Mouse (Mus musculus) hindbrain, embryonic 11.5 days (tissue): ENCODE data around the gene Zfp987. TPM values are rescaled to one million over a fixed set of nuclear protein-coding genes. Genes with fewer than 3 reads are reported as not detected.
A peak's percentile ranks its signal among the peaks of the same experiment; 100 is the strongest.
"Not testable (repeated sequence)": the region's sequence is repeated elsewhere in the genome, so short reads cannot be mapped to it uniquely, and the experiment has no call there.

Experiments
- ATAC-seq: fragments of 200-750 bp; cut with Nextera tagmentation; 2 replicates; pipeline ENCODE4 v1.8.0; 2017; ENCODE audit warnings: mild to moderate bottlenecking, moderate TSS enrichment, moderate library complexity; ENCODE audit not compliant: low FRiP score
- DNase-seq: peaks from one replicate; pipeline ENCODE4 v3.0.0-alpha.2; 2015; ENCODE audit warnings: low spot score
- H3K27ac ChIP-seq: fragments of 300-500 bp; sonication (generic); 2 replicates; pipeline ENCODE4 v1.5.1; 2014; ENCODE audit warnings: mild to moderate bottlenecking, low read depth, low read length
- H3K27me3 ChIP-seq: fragments of 300-500 bp; sonication (generic); 2 replicates; pipeline ENCODE4 v1.6.1; 2014; ENCODE audit warnings: mild to moderate bottlenecking, low read length, moderate library complexity, mixed read lengths; ENCODE audit not compliant: control insufficient read depth, insufficient read depth
- H3K36me3 ChIP-seq: fragments of 300-500 bp; sonication (generic); 2 replicates; pipeline ENCODE4 v1.6.1; 2014; ENCODE audit warnings: mild to moderate bottlenecking, low read length, moderate library complexity, mixed read lengths; ENCODE audit not compliant: control insufficient read depth, insufficient read depth
- H3K4me1 ChIP-seq: fragments of 300-500 bp; sonication (generic); replicated peaks from 2 replicates; pipeline ENCODE4 v1.6.1; 2014; ENCODE audit warnings: low read length, mixed read lengths; ENCODE audit not compliant: control insufficient read depth, insufficient read depth
- H3K4me2 ChIP-seq: fragments of 300-500 bp; sonication (generic); replicated peaks from 2 replicates; pipeline ENCODE4 v1.6.1; 2014; ENCODE audit warnings: mild to moderate bottlenecking, low read depth, low read length
- H3K4me3 ChIP-seq: fragments of 300-500 bp; sonication (generic); 2 replicates; pipeline ENCODE4 v1.5.1; 2014; ENCODE audit warnings: low read depth, low read length
- H3K9ac ChIP-seq: fragments of 300-500 bp; sonication (generic); 2 replicates; pipeline ENCODE4 v1.6.1; 2014; ENCODE audit warnings: low read depth, low read length
- H3K9me3 ChIP-seq: fragments of 300-500 bp; sonication (generic); 2 replicates; pipeline ENCODE4 v1.6.1; 2016; ENCODE audit warnings: low read length; ENCODE audit not compliant: control insufficient read depth
- WGBS: fragments of 180-500 bp; shearing (Covaris S2); extraction: QIAGEN DNeasy Blood & Tissue Kit; methylation state at CpG from one replicate; pipeline ENCODE4 v1.1.7; 2014; 5-methylcytosine and 5-hydroxymethylcytosine counted together
- polyA plus RNA-seq: library from polyadenylated mRNA; unstranded; fragments of >200 nt; fragmentation: Nextera tagmentation; extraction: Ambion mirVana; gene quantifications from 2 replicates; pipeline ENCODE4 v1.2.1, GENCODE M21; 2014

Zfp987 gene
- polyA plus RNA-seq, 1 experiment from 2014 or later = not detected

- ATAC-seq = peak; percentile 62
- not testable (repeated sequence) for H3K36me3 ChIP-seq, H3K4me1 ChIP-seq, DNase-seq, H3K27ac ChIP-seq, H3K27me3 ChIP-seq, H3K4me3 ChIP-seq, H3K4me2 ChIP-seq, H3K9ac ChIP-seq, H3K9me3 ChIP-seq
- WGBS = 77% methylated on average over 3 of the region's 3 CpGs
Observed at GRCm38 (mm10) chr4:146167202-146167832, 70.2 kb downstream of the Zfp987 start.

DNA sequence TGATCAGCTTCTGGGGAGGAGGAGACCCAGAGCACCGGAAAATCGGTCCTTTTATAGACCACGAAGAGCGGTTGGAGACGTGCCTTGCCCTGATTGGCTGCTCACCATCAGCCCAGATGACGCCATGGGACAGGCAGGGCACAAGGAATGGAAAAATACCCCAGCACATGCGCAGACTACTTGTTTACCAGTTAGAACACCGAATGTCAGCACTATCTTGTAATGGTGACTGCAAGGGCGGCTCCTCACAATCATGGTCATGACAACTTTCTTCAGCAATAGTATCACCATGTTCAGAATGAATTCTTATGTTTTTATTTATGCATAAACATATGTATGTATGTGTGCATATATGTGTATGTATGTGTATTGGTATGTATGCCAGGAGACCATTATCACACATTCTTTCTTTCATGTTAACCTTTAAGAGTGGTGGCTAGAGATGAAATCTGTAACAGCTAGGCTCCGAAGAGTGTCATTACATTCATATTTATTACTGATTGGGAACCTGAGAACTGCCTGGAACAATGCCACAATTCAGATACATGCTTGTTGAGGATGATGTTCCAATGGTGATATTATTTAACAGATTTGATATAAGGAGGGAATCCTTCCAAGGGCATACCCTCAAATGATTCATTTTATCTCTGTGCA lies 70.9 kb downstream of the Zfp987 start:
- not testable (repeated sequence) for H3K36me3 ChIP-seq, H3K4me1 ChIP-seq
- WGBS = 80% methylated on average over 10 of the region's 10 CpGs

GRCm38 (mm10) chr4:146168730-146169215 lies 71.7 kb downstream of the Zfp987 start:
- H3K4me1 ChIP-seq, H3K4me3 ChIP-seq, H3K27me3 ChIP-seq, H3K9ac ChIP-seq, H3K36me3 ChIP-seq, H3K9me3 ChIP-seq, DNase-seq, H3K27ac ChIP-seq, H3K4me2 ChIP-seq: not testable (repeated sequence)
- no CpG with 5 or more reads among the region's 2 CpGs for WGBS
- ATAC-seq = peak; percentile 79

More for the DNA sequence above, 70.9 kb downstream of the Zfp987 start:
- ATAC-seq (peak; percentile 74), DNase-seq (peak; percentile 2)
- not testable (repeated sequence) for H3K9me3 ChIP-seq, H3K4me3 ChIP-seq, H3K27ac ChIP-seq, H3K4me2 ChIP-seq, H3K9ac ChIP-seq, H3K27me3 ChIP-seq

- not testable (repeated sequence) for H3K27ac ChIP-seq, H3K36me3 ChIP-seq, H3K9ac ChIP-seq, H3K9me3 ChIP-seq, H3K4me2 ChIP-seq, H3K27me3 ChIP-seq, H3K4me1 ChIP-seq, H3K4me3 ChIP-seq
- whole genome bisulfite sequencing = 64% methylated on average over 3 of the region's 4 CpGs
- peak; percentile 90 for ATAC-seq
- DNase-seq = peak; percentile 1
Observed at GRCm38 (mm10) chr4:146173378-146174226, 76.5 kb downstream of the Zfp987 start.

Other genes starting within 250 kb of the Zfp987 start
- gene Zfp986, start 228.5 kb upstream of the Zfp987 start, polyA plus RNA-seq = not detected in 2 replicates
- not detected in 2 replicates for gene Zfp600, start 59.5 kb downstream of the Zfp987 start, polyA plus RNA-seq